Mouse (Mus musculus) induced T-regulatory cell, adult 2 months (primary cell): Measurements from ENCODE around the gene Megf11.
"Not testable (repeated sequence)": the region's sequence is repeated elsewhere in the genome, so short reads cannot be mapped to it uniquely, and the experiment has no call there.

Experiments
- DNase-seq: peaks from one replicate; pipeline ENCODE4 v3.0.0-alpha.2; 2012; ENCODE audit warnings: low read depth

The Megf11 gene

GRCm38 (mm10) chr9:64466090-64466489, 80.7 kb downstream of the Megf11 start:
- no peak for DNase-seq

GRCm38 (mm10) chr9:64466564-64466963, 81.1 kb downstream of the Megf11 start:
- no peak for DNase-seq

GRCm38 (mm10) chr9:64470806-64471205, 85.4 kb downstream of the Megf11 start:
- no peak for DNase-seq

- DNase-seq = no peak
These were observed 85.9 kb downstream of the Megf11 start for GRCm38 (mm10) chr9:64471336-64471735.

GRCm38 (mm10) chr9:64472165-64472564, 86.7 kb downstream of the Megf11 start:
- no peak for DNase-seq

GRCm38 (mm10) chr9:64472743-64473142, 87.3 kb downstream of the Megf11 start:
- no peak for DNase-seq

GRCm38 (mm10) chr9:64473170-64473569, 87.7 kb downstream of the Megf11 start:
- no peak for DNase-seq

GRCm38 (mm10) chr9:64473695-64474094, 88.3 kb downstream of the Megf11 start:
- no peak for DNase-seq

GRCm38 (mm10) chr9:64474142-64474541, 88.7 kb downstream of the Megf11 start:
- DNase-seq = no peak

- no peak for DNase-seq
These were observed 90.5 kb downstream of the Megf11 start for GRCm38 (mm10) chr9:64475942-64476341.

GRCm38 (mm10) chr9:64477397-64477796, 92.0 kb downstream of the Megf11 start:
- not testable (repeated sequence) for DNase-seq

- no peak for DNase-seq
These were observed 96.7 kb downstream of the Megf11 start for GRCm38 (mm10) chr9:64482126-64482525.

GRCm38 (mm10) chr9:64487377-64487776, 102.0 kb downstream of the Megf11 start:
- DNase-seq = no peak

GRCm38 (mm10) chr9:64494647-64495046, 109.2 kb downstream of the Megf11 start:
- DNase-seq = no peak

- no peak for DNase-seq
These were observed 113.5 kb downstream of the Megf11 start for GRCm38 (mm10) chr9:64498929-64499328.

- DNase-seq = no peak
These were observed 115.8 kb downstream of the Megf11 start for GRCm38 (mm10) chr9:64501211-64501610.

- DNase-seq = no peak
These were observed 118.6 kb downstream of the Megf11 start for GRCm38 (mm10) chr9:64503996-64504395.

- no peak for DNase-seq
These were observed 119.0 kb downstream of the Megf11 start for GRCm38 (mm10) chr9:64504456-64504855.

GRCm38 (mm10) chr9:64504921-64505320, 119.5 kb downstream of the Megf11 start:
- no peak for DNase-seq

- no peak for DNase-seq
These were observed 121.2 kb downstream of the Megf11 start for GRCm38 (mm10) chr9:64506440-64507206.

- no peak for DNase-seq
These were observed 121.7 kb downstream of the Megf11 start for GRCm38 (mm10) chr9:64507207-64507517.

- no peak for DNase-seq
These were observed 122.6 kb downstream of the Megf11 start for GRCm38 (mm10) chr9:64507995-64508394.

- no peak for DNase-seq
These were observed 129.4 kb downstream of the Megf11 start for GRCm38 (mm10) chr9:64514826-64515225.
